Mouse (Mus musculus) forebrain, embryonic 10.5 days (tissue): ENCODE measurements around the gene Sod2. TPM values are rescaled to one million over a fixed set of nuclear protein-coding genes. Genes with fewer than 3 reads are reported as not detected.
"Not testable (repeated sequence)": the region's sequence is repeated elsewhere in the genome, so short reads cannot be mapped to it uniquely, and the experiment has no call there.

ENCODE experiments used
- DNase-seq: peaks from one replicate; pipeline ENCODE4 v3.0.0-alpha.2; 2017; ENCODE audit warnings: low spot score; ENCODE audit errors: extremely low spot score
- H3K27ac ChIP-seq: fragments of 300-500 bp; sonication (generic); 2 replicates; pipeline ENCODE4 v1.5.1; 2016; ENCODE audit warnings: mild to moderate bottlenecking
- H3K27me3 ChIP-seq: fragments of 300-500 bp; sonication (generic); 2 replicates; pipeline ENCODE4 v1.6.1; 2016; ENCODE audit warnings: mild to moderate bottlenecking; ENCODE audit not compliant: poor library complexity, severe bottlenecking
- H3K36me3 ChIP-seq: fragments of 300-500 bp; sonication (generic); replicated peaks from 2 replicates; pipeline ENCODE4 v1.6.1; 2016; ENCODE audit warnings: mild to moderate bottlenecking, moderate library complexity
- H3K4me1 ChIP-seq: fragments of 300-500 bp; sonication (generic); 2 replicates; pipeline ENCODE4 v1.6.1; 2016
- H3K4me3 ChIP-seq: fragments of 300-500 bp; sonication (generic); 2 replicates; pipeline ENCODE4 v1.5.1; 2016; ENCODE audit warnings: mild to moderate bottlenecking, moderate library complexity
- H3K9me3 ChIP-seq: fragments of 300-500 bp; sonication (generic); 2 replicates; pipeline ENCODE4 v1.6.1; 2016; ENCODE audit warnings: mild to moderate bottlenecking, moderate library complexity
- WGBS: fragments of 180-500 bp; shearing (Covaris S2); methylation state at CpG from one replicate; pipeline ENCODE4 v1.1.7; 2016; 5-methylcytosine and 5-hydroxymethylcytosine counted together
- polyA plus RNA-seq: library from polyadenylated mRNA; unstranded; fragments of >200 nt; fragmentation: Nextera tagmentation; extraction: Ambion mirVana; gene quantifications from 2 replicates; pipeline ENCODE4 v1.2.1, GENCODE M21; 2016

The Sod2 gene
- polyA plus RNA-seq, 1 experiment from 2014 or later: 109 TPM

DNA sequence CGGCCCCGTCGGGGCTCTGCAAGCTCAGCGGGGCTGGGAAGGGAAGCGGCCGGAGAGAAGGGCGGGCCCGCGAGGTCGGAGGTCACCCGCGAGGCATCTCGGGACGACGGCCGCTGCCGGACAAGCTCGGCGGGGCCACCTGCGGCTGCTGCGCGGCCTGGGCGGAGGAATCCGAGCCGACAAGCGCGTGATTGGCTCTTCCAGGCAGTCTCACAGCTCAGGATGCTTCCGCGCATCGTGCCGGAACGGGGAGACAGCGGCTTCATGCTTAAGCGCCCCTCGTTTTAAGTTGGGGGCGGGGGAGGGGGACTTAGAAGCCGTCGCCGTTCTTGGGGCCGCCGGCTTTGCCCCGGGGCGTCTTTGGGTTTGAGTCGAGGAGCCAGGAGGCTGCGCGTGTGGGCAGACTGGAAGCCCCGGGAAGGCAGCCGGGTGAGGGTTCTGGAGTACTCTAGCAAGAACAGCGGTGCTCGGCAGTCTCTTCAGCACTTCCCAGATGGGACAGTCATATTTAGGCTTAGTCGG lies 14.1 kb upstream of the Sod2 start:
- Histone ChIP-seq H3K4me1 (peaks cover 15% of the 10 kb centered on the region), H3K9me3 (peaks cover 7% of the 10 kb centered on the region; the same call in 1 of the 2 replicates), H3K27me3 (no peaks in the 10 kb centered on the region), H3K36me3 (peaks cover 20% of the 10 kb centered on the region), H3K4me3 (peak overlapping the region; percentile 99), H3K27ac (peak overlapping the region; percentile 99)
- under 1% methylated on average over 51 of the region's 51 CpGs for WGBS
- DNase-seq: peak; percentile 94

DNA sequence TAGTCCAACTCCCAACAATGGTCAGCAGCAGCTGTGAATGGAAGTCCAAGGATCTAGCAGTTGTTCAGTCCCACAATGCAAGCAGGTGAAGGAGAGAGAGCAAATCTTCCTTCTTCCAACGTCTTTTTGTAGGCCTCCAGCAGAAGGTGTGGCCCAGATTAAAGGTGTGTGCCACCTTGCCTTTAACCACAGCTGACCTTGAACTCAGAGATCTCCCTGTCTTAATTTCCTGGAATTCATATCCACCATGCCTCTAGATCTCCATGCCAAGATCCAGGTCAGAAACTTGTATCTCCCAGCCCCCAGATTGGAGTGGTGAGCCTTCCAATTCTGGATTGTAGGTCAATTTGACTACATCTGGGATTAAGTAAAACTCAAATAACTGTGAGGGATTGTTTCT lies 12.6 kb upstream of the Sod2 start, which contains the start of gene Wtap:
TSS of gene Wtap (minus strand) at position 101 of the 400 bp plus-strand sequence.
- no peaks in the 10 kb centered on the region for H3K27me3 ChIP-seq
- no peaks in the 10 kb centered on the region for H3K9me3 ChIP-seq
- peaks cover 5% of the 10 kb centered on the region for H3K36me3 ChIP-seq
- no peak for DNase-seq
- peaks cover 15% of the 10 kb centered on the region for H3K4me1 ChIP-seq
- peak within 1 kb of the TSS; percentile 99 for H3K4me3 ChIP-seq
- peak within 1 kb of the TSS; percentile 99 for H3K27ac ChIP-seq
- WGBS: 79% methylated on average over 1 of the region's 1 CpGs

DNA sequence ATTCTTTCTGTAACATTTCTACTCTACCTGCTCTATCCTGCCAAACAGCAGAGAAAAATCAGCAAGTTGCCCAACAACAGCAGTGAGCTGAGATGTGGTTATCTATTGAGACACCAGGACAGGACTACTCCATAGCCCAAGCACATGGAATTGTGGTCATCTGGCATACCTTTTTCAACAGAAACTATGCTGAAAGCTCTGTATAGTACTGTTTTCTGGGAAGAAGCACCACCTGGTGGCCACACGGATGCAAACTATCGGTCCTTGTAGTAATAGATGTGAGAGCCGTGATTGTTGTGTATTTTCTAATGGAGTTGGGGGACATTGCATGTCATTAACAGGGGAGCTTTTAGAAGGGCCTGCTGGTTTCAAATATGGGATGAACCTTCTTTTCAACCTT lies 10.3 kb upstream of the Sod2 start:
- H3K4me3 ChIP-seq: no peak overlapping the region
- no peak overlapping the region for H3K27ac ChIP-seq
- H3K4me1 ChIP-seq: peaks cover 5% of the 10 kb centered on the region; the same call in 1 of the 2 replicates
- peak; percentile 32 for DNase-seq
- 33% methylated on average over 3 of the region's 3 CpGs for WGBS
- H3K9me3 ChIP-seq: no peaks in the 10 kb centered on the region
- no peaks in the 10 kb centered on the region for H3K27me3 ChIP-seq
- H3K36me3 ChIP-seq: no peaks in the 10 kb centered on the region

DNA sequence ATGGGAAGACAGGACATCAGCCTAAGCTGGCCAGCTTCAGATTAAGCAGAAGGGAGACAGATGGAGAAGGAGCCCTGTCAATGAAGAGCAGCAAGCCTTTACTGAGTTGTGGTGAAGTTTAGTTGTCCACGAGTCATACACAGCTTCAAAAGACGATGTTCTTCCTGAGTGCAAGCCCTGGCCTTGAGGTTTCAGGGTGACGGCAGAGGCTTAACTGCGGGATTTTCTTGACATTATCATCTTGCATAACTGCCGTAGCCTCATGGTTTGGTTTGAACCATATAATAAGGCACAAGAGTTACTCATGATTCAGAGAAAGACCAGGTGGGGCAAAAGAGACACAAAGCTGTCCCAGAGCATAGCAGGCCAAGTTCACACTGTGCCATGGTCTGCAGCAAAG lies 8.8 kb upstream of the Sod2 start:
- H3K4me1 ChIP-seq: peaks cover 5% of the 10 kb centered on the region; the same call in 1 of the 2 replicates
- H3K36me3 ChIP-seq: no peaks in the 10 kb centered on the region
- H3K27me3 ChIP-seq: no peaks in the 10 kb centered on the region
- 95% methylated on average over 5 of the region's 5 CpGs for WGBS
- no peak overlapping the region for H3K27ac ChIP-seq
- DNase-seq: no peak
- H3K4me3 ChIP-seq: no peak overlapping the region
- H3K9me3 ChIP-seq: no peaks in the 10 kb centered on the region

DNA sequence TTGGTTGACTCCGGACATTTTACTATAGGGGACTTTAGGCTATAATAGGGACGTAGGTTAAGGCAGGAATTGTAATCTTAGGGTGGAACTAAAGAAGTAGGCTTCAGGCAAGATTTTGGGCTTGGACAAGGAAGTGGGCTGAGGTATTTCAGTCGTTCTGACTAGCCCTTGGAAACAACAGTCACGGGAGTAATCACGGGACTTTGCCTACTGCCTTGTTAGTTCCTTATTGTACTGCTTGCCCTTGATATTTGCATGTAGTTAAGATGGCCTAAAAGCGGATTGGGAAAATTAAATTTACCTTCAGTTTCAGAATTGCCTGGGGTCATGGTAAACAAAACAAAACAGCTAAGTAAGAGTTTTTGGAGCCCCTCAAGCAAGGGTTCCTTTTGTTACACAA lies 7.6 kb upstream of the Sod2 start:
- WGBS: 76% methylated on average over 6 of the region's 6 CpGs
- Histone ChIP-seq H3K4me3 (no peak overlapping the region), H3K27ac (no peak overlapping the region), H3K36me3 (no peaks in the 10 kb centered on the region), H3K9me3 (no peaks in the 10 kb centered on the region), H3K27me3 (no peaks in the 10 kb centered on the region), H3K4me1 (no peaks in the 10 kb centered on the region)
- no peak for DNase-seq

DNA sequence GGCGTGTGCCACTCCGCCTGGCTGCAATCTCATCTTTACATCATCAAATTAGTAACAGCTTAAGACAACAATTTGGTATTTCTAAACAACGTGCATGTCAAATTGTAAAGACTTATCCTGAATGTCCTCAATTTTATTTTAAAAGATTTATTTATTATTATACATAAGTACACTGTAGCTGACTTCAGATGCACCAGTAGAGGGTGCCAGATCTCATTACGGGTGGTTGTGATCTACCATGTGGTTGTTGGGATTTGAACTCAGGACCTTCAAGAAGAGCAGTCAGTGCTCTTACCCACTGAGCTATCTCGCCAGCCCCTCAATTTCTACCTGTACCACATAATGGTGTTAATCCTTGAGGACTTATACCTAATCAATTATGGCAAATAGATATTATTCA lies 4.4 kb upstream of the Sod2 start:
- not testable (repeated sequence) for H3K27me3 ChIP-seq, H3K36me3 ChIP-seq, H3K4me3 ChIP-seq, H3K27ac ChIP-seq, DNase-seq, H3K9me3 ChIP-seq, H3K4me1 ChIP-seq
- 92% methylated on average over 5 of the region's 5 CpGs for WGBS

DNA sequence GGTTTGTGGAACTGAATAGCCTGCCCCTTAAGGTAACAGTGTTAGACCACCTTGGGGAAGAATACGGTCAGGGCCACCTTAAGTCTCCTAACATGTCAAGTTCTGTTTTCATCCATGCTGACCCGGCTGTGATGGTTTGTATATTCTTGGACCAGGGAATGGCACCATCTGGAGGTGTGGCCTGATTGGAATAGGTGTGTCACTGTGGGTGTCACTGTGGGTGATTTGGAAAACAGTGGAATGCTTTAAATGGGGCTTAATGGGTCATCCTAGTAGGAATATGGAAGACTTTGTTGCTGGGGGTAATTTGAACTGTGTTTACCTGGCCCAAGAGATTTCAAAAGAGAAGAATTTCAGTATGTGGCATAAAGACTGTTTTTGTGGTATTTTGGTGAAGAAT lies 2.2 kb upstream of the Sod2 start:
- WGBS: 81% methylated on average over 2 of the region's 2 CpGs
- not testable (repeated sequence) for H3K27me3 ChIP-seq, H3K9me3 ChIP-seq, H3K27ac ChIP-seq, H3K4me3 ChIP-seq, H3K36me3 ChIP-seq, DNase-seq
- peaks cover 18% of the 10 kb centered on the region for H3K4me1 ChIP-seq

DNA sequence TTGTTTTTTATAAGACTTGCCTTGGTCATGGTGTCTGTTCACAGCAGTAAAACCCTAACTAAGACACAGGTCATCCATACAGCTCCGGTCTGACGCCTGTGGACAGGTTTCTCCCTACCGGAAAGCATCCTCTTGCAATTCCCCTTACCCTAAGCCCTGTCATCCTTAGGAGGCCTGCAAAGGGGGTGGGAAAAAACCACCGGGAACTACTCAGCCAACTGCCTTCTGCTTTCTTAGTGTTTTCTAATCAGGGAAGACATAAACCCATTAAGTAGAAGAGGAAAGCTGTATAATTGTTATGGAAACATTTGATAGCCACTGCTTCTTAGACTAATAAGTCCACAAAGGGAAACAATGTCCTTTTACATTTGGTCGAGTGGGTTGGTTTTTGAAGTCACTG lies 338 bp downstream of the Sod2 start:
- Histone ChIP-seq H3K4me1 (peaks cover 18% of the 10 kb centered on the region), H3K27me3 (no peaks in the 10 kb centered on the region), H3K4me3 (peak overlapping the region; percentile 88), H3K9me3 (no peaks in the 10 kb centered on the region), H3K36me3 (peaks cover 12% of the 10 kb centered on the region), H3K27ac (peak overlapping the region; percentile 88; the same call in 1 of the 2 replicates)
- WGBS: 50% methylated on average over 5 of the region's 5 CpGs
- DNase-seq: no peak

DNA sequence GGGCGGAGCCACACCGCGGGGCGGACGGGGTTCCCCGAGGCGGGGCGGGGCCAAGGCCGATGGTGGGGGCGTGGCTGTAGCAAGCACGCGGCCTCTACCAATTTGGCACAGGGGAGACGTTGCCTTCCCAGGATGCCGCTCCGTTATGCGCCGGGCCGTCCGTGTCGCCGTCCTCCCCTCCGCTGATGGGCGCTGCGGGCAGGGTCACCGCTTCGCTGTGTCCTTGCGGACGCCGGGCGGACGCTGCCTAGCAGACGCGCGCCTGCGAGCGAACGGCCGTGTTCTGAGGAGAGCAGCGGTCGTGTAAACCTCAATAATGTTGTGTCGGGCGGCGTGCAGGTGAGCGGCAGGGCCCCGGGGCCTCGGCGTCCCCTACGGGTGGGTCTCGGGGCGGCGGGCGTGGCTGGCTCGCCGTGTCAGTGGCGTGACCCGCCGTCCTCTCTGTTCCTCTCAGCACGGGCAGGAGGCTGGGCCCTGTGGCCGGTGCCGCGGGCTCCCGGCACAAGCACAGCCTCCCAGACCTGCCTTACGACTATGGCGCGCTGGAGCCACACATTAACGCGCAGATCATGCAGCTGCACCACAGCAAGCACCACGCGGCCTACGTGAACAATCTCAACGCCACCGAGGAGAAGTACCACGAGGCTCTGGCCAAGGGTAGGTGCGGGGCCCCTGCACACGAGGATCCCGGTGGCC lies 1.2 kb downstream of the Sod2 start:
- peaks cover 18% of the 10 kb centered on the region for H3K4me1 ChIP-seq
- peak overlapping the region; percentile 88 for H3K27ac ChIP-seq
- peak overlapping the region; percentile 88 for H3K4me3 ChIP-seq
- no peaks in the 10 kb centered on the region for H3K9me3 ChIP-seq
- H3K27me3 ChIP-seq: no peaks in the 10 kb centered on the region
- DNase-seq: peak; percentile 98
- under 1% methylated on average over 76 of the region's 76 CpGs for WGBS
- H3K36me3 ChIP-seq: peaks cover 21% of the 10 kb centered on the region

DNA sequence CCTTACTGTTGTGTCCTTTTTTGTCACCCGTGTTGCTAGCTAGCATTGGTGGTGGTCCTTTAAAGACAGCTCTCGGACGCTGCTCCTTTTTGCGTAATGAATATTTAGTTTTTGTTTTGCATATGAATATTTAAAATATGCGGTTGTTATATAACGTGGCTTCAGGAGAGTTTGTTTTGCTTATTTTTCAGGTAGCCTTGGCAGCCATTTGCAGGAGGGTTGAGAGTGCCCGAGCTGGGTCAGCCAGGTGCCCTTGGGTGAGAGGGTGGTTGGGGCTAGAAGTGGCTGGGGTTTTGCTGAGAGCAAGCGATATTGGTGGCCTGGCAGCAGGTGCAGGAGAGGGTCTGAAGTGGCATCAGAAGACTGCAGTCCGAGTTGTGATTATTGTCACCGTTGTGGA lies 1.9 kb downstream of the Sod2 start:
- Histone ChIP-seq H3K4me3 (peak overlapping the region; percentile 88), H3K9me3 (no peaks in the 10 kb centered on the region), H3K27me3 (no peaks in the 10 kb centered on the region), H3K4me1 (peaks cover 18% of the 10 kb centered on the region), H3K36me3 (peaks cover 28% of the 10 kb centered on the region), H3K27ac (peak overlapping the region; percentile 88)
- WGBS: 3% methylated on average over 10 of the region's 10 CpGs
- no peak for DNase-seq

DNA sequence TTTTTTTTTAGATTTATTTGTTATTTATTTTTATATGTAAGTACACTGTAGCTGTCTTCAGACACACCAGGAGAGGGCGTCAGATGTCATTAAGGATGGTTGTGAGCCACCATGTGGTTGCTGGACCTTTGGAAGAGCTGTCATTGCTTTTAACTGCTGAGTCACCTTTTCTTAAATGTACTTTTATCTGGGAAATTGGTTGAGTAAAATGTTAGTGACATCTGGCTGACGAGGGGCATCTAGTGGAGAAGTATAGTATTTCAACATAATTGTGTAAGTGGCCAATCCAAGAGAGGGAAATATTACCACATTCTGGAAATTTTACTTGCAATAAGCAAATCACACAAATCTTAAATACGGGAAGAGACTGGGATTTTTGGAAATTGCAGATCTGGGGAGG lies 3.2 kb downstream of the Sod2 start:
- WGBS: 54% methylated on average over 3 of the region's 3 CpGs
- no peak for DNase-seq
- H3K4me3 ChIP-seq: no peak overlapping the region

DNA sequence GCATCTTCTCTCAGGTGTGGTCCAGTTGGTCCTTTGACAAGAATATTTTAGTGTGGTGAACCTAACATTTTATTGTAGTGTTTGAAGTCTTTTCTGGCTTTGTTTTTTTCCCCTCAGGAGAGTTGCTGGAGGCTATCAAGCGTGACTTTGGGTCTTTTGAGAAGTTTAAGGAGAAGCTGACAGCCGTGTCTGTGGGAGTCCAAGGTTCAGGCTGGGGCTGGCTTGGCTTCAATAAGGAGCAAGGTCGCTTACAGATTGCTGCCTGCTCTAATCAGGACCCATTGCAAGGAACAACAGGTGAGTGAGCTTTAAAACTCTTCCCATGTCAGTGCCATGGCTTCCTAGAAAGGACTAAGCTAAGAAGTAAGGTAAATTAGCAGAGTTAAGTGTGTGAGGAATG lies 6.7 kb downstream of the Sod2 start:
- no peak for DNase-seq
- Histone ChIP-seq H3K4me1 (peaks cover 9% of the 10 kb centered on the region), H3K27me3 (no peaks in the 10 kb centered on the region), H3K9me3 (no peaks in the 10 kb centered on the region), H3K4me3 (no peak overlapping the region), H3K36me3 (peaks cover 57% of the 10 kb centered on the region), H3K27ac (no peak overlapping the region)
- 83% methylated on average over 3 of the region's 3 CpGs for WGBS

More for the DNA sequence above, 3.2 kb downstream of the Sod2 start:
- H3K9me3 ChIP-seq: no peaks in the 10 kb centered on the region
- no peak overlapping the region for H3K27ac ChIP-seq
- H3K27me3 ChIP-seq: no peaks in the 10 kb centered on the region
- H3K4me1 ChIP-seq: peaks cover 18% of the 10 kb centered on the region
- peaks cover 41% of the 10 kb centered on the region for H3K36me3 ChIP-seq

DNA sequence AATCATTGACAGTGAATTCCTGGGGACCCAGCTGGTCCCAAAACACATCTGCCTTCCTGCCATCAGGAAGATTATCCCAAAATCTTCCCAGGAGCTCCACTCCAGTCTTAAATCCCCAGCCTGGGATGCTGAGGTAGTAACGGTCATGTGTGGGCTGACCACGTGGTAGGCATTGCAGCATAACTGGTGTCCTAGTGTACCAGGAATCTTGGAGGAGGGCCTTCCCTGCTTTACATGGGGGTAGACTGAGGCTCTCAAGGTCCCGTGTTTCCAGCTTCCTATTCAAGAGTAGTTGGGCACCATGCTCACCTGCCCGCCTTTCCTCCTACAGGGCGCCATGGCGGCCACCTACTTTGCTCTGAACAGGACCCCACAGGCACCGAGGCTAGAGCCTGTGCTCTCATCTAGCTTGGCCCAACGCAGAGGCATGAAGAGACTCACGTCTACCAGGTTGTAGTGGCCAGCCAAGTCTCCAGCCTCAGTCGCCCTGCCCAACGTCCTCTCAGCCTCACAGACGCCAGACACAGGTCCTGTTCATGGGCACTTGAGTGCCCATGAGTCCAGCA lies 30.1 kb downstream of the Sod2 start:
- WGBS: 92% methylated on average over 4 of the region's 12 CpGs
- not testable (repeated sequence) for DNase-seq, H3K4me1 ChIP-seq, H3K36me3 ChIP-seq, H3K27me3 ChIP-seq, H3K27ac ChIP-seq, H3K4me3 ChIP-seq, H3K9me3 ChIP-seq
